ENCODE assay signal across 8 mouse cellular contexts in genomic region chr14:55438193-55438784, GRCm38 (mm10). TPM values are rescaled to one million over a fixed set of nuclear protein-coding genes. Genes with fewer than 3 reads are reported as not detected.
A peak's percentile ranks its signal among the peaks of the same experiment; 100 is the strongest.
DNase-seq lines count a peak whose midpoint lies in the region; ATAC-seq lines count a peak whose summit lies in the region.

No protein-coding gene starts in this region.

- H3K9me3 ChIP-seq in embryonic facial prominence, embryonic 10.5 days, result no peaks in the 10 kb centered on the region
- no peaks in the 10 kb centered on the region for H3K9me3 ChIP-seq in liver, embryonic 13.5 days (replicated peaks)

- WGBS in embryonic facial prominence, embryonic 10.5 days, result 33% methylated on average over 6 of the region's 6 CpGs
- 21% methylated on average over 6 of the region's 6 CpGs for WGBS in liver, embryonic 13.5 days (ENCODE audit: insufficient replicate concordance)

- no peak overlapping the region for H3K4me2 ChIP-seq in liver, embryonic 13.5 days

- peaks cover 11% of the 10 kb centered on the region; the same call in 1 of the 2 replicates for H3K4me1 ChIP-seq in embryonic facial prominence, embryonic 10.5 days
- no peaks in the 10 kb centered on the region for H3K4me1 ChIP-seq in liver, embryonic 13.5 days (replicated peaks)

- no peaks in the 10 kb centered on the region for H3K27me3 ChIP-seq in embryonic facial prominence, embryonic 10.5 days (replicated peaks; ENCODE audit: low read depth, poor library complexity, severe bottlenecking)
- H3K27me3 ChIP-seq in liver, embryonic 13.5 days, result no peaks in the 10 kb centered on the region

- no peak overlapping the region for H3K4me3 ChIP-seq in embryonic facial prominence, embryonic 10.5 days
- H3K4me3 ChIP-seq in liver, embryonic 13.5 days (replicated peaks), result no peak overlapping the region

- peak; percentile 51 for DNase-seq in ovary, postnatal 14 days (ENCODE audit: low spot score)
- DNase-seq in ovary, adult 18-20 months (ENCODE audit: low spot score), result no peak
- peak; percentile 66 to 71 for DNase-seq in adrenal gland, postnatal 36 days
- DNase-seq in embryonic facial prominence, embryonic 10.5 days (ENCODE audit: low spot score), result peak; percentile 70
- peak; percentile 68 for DNase-seq in induced T-regulatory cell, adult 2 months (ENCODE audit: low read depth)
- peak; percentile 53 for DNase-seq in liver, embryonic 13.5 days
- DNase-seq in right cerebral cortex, adult 2 months (ENCODE audit: low spot score in 2 of 2), result peak; percentile 33 to 57
- peak; percentile 18 for DNase-seq in yolk sac, embryonic 10.5 days (ENCODE audit: low spot score)

- no peak overlapping the region for H3K27ac ChIP-seq in embryonic facial prominence, embryonic 10.5 days (replicated peaks)
- no peak overlapping the region for H3K27ac ChIP-seq in liver, embryonic 13.5 days

- ATAC-seq in liver, embryonic 13.5 days (ENCODE audit: low read depth), result no peak

- H3K9ac ChIP-seq in liver, embryonic 13.5 days, result no peak overlapping the region

- no peaks in the 10 kb centered on the region for H3K36me3 ChIP-seq in embryonic facial prominence, embryonic 10.5 days (replicated peaks)
- no peaks in the 10 kb centered on the region for H3K36me3 ChIP-seq in liver, embryonic 13.5 days

RNA-seq across cellular contexts. Expression of gene Dhrs4, which starts 40.3 kb away (rescaled TPM):
- 10 to 100 TPM; 90.2 to 91.6 TPM for total RNA-seq in adrenal gland, postnatal 36 days (2021)
- 77.3 and 88.4 TPM in 2 replicates for polyA plus RNA-seq in embryonic facial prominence, embryonic 10.5 days (2016; fragmentation: Nextera tagmentation; extraction: Ambion mirVana)
- 78.9 and 80.8 TPM in 2 replicates for polyA plus RNA-seq in liver, embryonic 13.5 days (2015; fragmentation: Nextera tagmentation; extraction: Ambion mirVana)

RNA-seq across cellular contexts. Expression of gene Carmil3, which starts 52.2 kb away (rescaled TPM):
- total RNA-seq in adrenal gland, postnatal 36 days (2021), result 1 to 10 TPM; 3.6 to 4.6 TPM
- 3.4 and 3.5 TPM in 2 replicates for polyA plus RNA-seq in embryonic facial prominence, embryonic 10.5 days (2016; fragmentation: Nextera tagmentation; extraction: Ambion mirVana)
- polyA plus RNA-seq in liver, embryonic 13.5 days (2015; fragmentation: Nextera tagmentation; extraction: Ambion mirVana), result 0.55 and 0.58 TPM in 2 replicates
